Mouse (Mus musculus): Measurements from ENCODE around the gene Olfr73.
"Not testable (repeated sequence)": the region's sequence is repeated elsewhere in the genome, so short reads cannot be mapped to it uniquely, and the experiment has no call there.

Gene Olfr73

GRCm38 (mm10) chr2:88037599-88037998 is at the start of gene Olfr73:
Gene Olfr73 (minus strand): TSS chr2:88037699.
- no peak for DNase-seq

DNA sequence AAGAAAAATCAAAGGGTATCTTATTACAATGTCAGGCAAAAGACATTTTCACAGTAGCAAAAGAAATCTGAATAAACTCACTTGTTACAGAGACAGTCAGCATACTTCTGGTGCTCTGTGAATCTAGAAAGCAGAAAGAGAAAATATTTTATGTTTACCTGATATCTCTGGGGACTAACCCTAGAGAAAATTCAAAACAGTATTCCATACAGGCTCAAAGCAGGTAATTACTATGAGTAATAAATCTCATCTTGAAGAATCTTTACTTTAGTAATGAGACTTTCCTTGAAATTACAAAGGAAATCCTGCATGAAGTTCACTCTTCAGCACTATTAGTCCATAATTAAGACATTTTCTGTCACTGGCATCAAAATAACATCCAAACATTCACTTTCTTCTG is 34.2 kb upstream of the Olfr73 start, which contains the start of gene Olfr1163:
TSS of gene Olfr1163 (minus strand) at position 101 of the 400 bp plus-strand sequence.
- no peak for DNase-seq

- no peak for DNase-seq
Measured at GRCm38 (mm10) chr2:88063587-88063986, 26.1 kb upstream of the Olfr73 start.

GRCm38 (mm10) chr2:88051029-88051428 is 13.5 kb upstream of the Olfr73 start, which contains the start of gene Olfr1162:
Gene Olfr1162 (minus strand): TSS chr2:88051129.
- DNase-seq: no peak

GRCm38 (mm10) chr2:88022474-88022873 is 15.0 kb downstream of the Olfr73 start, which contains the start of gene Olfr1161:
Gene Olfr1161 (plus strand): TSS chr2:88022774.
- not testable (repeated sequence) for DNase-seq

- no peak for DNase-seq
Measured at GRCm38 (mm10) chr2:88007515-88008318, 29.8 kb downstream of the Olfr73 start, which contains the start of gene Olfr1160. Gene Olfr1160 (minus strand): TSS chr2:88008268.

- no peak for DNase-seq
Measured at GRCm38 (mm10) chr2:87989813-87990212, 47.7 kb downstream of the Olfr73 start, which contains the start of gene Olfr1158. Gene Olfr1158 (plus strand): TSS chr2:87990113.

Data from lung, postnatal 10 days (tissue).